Mouse (Mus musculus) limb, embryonic 12.5 days (tissue): ENCODE data around the gene Mef2c. TPM values are rescaled to one million over a fixed set of nuclear protein-coding genes. Genes with fewer than 3 reads are reported as not detected.

Experiments
- ATAC-seq: fragments of 200-750 bp; cut with Nextera tagmentation; 2 replicates; pipeline ENCODE4 v1.8.0; 2017; ENCODE audit warnings: low read depth, moderate TSS enrichment; ENCODE audit not compliant: insufficient number of reproducible peaks, insufficient read depth, low FRiP score, low TSS enrichment
- H3K27ac ChIP-seq: fragments of 300-500 bp; sonication (generic); 2 replicates; pipeline ENCODE4 v1.5.1; 2016; ENCODE audit warnings: mild to moderate bottlenecking, moderate library complexity
- H3K27me3 ChIP-seq: fragments of 300-500 bp; sonication (generic); 2 replicates; pipeline ENCODE4 v1.6.1; 2016; ENCODE audit warnings: mild to moderate bottlenecking, moderate library complexity
- H3K36me3 ChIP-seq: fragments of 300-500 bp; sonication (generic); 2 replicates; pipeline ENCODE4 v1.6.1; 2016; ENCODE audit warnings: mild to moderate bottlenecking, moderate library complexity
- H3K4me1 ChIP-seq: fragments of 300-500 bp; sonication (generic); replicated peaks from 2 replicates; pipeline ENCODE4 v1.6.1; 2016
- H3K4me2 ChIP-seq: fragments of 300-500 bp; sonication (generic); 2 replicates; pipeline ENCODE4 v1.6.1; 2016; ENCODE audit warnings: mild to moderate bottlenecking, moderate library complexity
- H3K4me3 ChIP-seq: fragments of 300-500 bp; sonication (generic); replicated peaks from 2 replicates; pipeline ENCODE4 v1.5.1; 2016; ENCODE audit warnings: mild to moderate bottlenecking
- H3K9ac ChIP-seq: fragments of 300-500 bp; sonication (generic); replicated peaks from 2 replicates; pipeline ENCODE4 v1.6.1; 2016; ENCODE audit warnings: mild to moderate bottlenecking, moderate library complexity
- H3K9me3 ChIP-seq: fragments of 300-500 bp; sonication (generic); 2 replicates; pipeline ENCODE4 v1.6.1; 2016; ENCODE audit warnings: mild to moderate bottlenecking, moderate library complexity
- WGBS: fragments of 180-500 bp; shearing (Covaris S2); methylation state at CpG from one replicate; pipeline ENCODE4 v1.1.7; 2016; 5-methylcytosine and 5-hydroxymethylcytosine counted together
- polyA plus RNA-seq: library from polyadenylated mRNA; unstranded; fragments of >200 nt; fragmentation: Nextera tagmentation; extraction: Ambion mirVana; gene quantifications from 2 replicates; pipeline ENCODE4 v1.2.1, GENCODE M21; 2016

Mef2c gene
- polyA plus RNA-seq, result 62.4 and 64.0 TPM in 2 replicates

DNA sequence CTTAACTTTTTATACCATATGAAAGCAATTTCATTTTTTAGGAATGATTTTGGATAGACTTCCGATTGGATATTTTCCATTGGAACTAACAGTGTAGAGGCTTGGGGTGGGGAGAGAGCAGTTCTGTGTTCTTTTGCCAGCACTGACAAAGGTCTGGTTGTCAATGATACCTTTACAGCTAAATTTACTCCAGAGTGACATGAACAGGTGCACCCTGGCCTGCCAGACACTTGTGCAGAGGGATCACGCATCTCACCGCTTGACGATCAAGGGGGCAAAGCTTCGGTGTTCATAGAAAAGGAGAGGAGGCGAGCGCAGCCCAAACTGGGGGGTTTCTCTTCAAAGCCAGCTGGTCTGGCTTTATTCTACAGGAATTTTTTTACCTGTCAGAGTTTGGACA is at the start of gene Mef2c:
Mef2c (plus strand) TSS at position 116 of the 400 bp plus-strand sequence.
- Histone ChIP-seq H3K27me3 (no peaks in the 10 kb centered on the region), H3K27ac (no peak within 1 kb of the TSS), H3K36me3 (no peaks in the 10 kb centered on the region), H3K9ac (no peak within 1 kb of the TSS), H3K4me3 (no peak within 1 kb of the TSS), H3K4me2 (no peak within 1 kb of the TSS), H3K4me1 (no peaks in the 10 kb centered on the region), H3K9me3 (no peaks in the 10 kb centered on the region)
- WGBS, result 83% methylated on average over 7 of the region's 7 CpGs
- ATAC-seq, result no peak

DNA sequence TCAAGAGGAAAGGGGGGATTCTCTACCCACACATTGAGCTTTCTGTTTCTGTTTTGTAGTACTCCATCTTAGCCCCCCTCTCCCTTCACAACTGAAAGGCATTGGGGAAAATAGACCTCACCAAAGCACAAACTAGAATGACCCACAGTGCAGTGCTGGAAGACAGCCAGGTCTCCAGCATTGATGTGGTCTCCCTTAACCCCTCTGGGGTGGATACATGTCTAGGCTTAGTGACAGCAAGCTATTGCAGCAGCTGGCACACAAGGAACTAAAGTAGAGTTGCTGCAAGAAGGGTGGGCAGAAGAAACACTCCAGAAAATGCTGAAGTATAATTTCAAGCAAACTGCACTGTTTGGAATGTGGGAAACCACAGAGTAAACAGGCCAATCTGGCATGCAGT is 45.1 kb upstream of the Mef2c start:
- Histone ChIP-seq H3K4me3 (no peak overlapping the region), H3K27ac (peak overlapping the region; percentile 62), H3K4me1 (peaks cover 14% of the 10 kb centered on the region; the same call in 1 of the 2 replicates), H3K27me3 (no peaks in the 10 kb centered on the region), H3K9me3 (no peaks in the 10 kb centered on the region), H3K9ac (no peak overlapping the region), H3K36me3 (no peaks in the 10 kb centered on the region), H3K4me2 (no peak overlapping the region)
- ATAC-seq, result no peak

DNA sequence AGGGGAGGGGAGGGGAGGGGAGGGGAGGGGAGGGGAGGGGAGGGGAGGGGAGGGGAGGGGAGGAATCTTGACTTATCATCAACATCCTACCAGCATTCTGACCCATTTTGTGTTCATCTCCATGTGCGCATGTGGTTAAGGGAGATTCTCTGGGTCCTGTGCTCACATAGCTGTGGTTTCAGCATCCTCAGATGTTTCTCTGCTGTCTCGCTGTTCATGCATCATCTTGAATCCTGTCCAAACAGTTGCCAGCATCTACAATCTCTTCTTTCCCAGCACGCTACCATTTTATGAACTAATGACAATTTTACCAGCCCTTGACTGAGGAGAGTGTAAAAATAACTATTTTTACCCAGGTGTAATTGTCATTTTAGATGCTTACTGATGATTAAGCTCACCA is 44.2 kb upstream of the Mef2c start:
- 93% methylated on average over 3 of the region's 3 CpGs for WGBS
- no peak overlapping the region for H3K27ac ChIP-seq
- ATAC-seq, result no peak
- no peaks in the 10 kb centered on the region for H3K9me3 ChIP-seq
- no peaks in the 10 kb centered on the region for H3K36me3 ChIP-seq
- H3K4me2 ChIP-seq, result no peak overlapping the region
- H3K27me3 ChIP-seq, result no peaks in the 10 kb centered on the region
- H3K4me1 ChIP-seq, result peaks cover 14% of the 10 kb centered on the region; the same call in 1 of the 2 replicates
- H3K9ac ChIP-seq, result no peak overlapping the region
- H3K4me3 ChIP-seq, result no peak overlapping the region

DNA sequence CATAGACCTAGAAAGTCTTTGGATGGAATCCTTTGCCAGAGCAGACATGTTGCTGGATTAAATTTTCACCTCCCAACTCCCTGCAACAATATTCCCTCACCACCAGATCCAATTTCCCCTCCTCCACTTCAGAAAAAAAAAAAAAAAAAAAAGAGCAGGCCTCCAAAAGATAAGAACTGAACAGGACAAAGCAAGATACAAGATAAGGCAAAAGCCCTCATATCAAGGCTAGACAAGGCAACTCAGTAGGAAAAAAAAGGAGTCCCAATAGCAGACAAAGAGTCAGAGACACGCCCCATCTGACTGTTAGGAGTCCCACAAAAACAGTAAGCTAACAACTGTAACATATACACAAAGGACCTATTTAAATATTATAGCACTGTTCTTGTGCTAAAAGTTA is 43.2 kb upstream of the Mef2c start:
- H3K36me3 ChIP-seq, result no peaks in the 10 kb centered on the region
- no peaks in the 10 kb centered on the region for H3K27me3 ChIP-seq
- 83% methylated on average over 1 of the region's 1 CpGs for WGBS
- no peaks in the 10 kb centered on the region for H3K9me3 ChIP-seq
- H3K4me3 ChIP-seq, result no peak overlapping the region
- no peak overlapping the region for H3K27ac ChIP-seq
- H3K4me2 ChIP-seq, result no peak overlapping the region
- H3K4me1 ChIP-seq, result peaks cover 14% of the 10 kb centered on the region; the same call in 1 of the 2 replicates
- no peak for ATAC-seq
- no peak overlapping the region for H3K9ac ChIP-seq

- ATAC-seq, result peak; percentile 76
- H3K9ac ChIP-seq, result no peak overlapping the region
- H3K4me1 ChIP-seq, result peaks cover 18% of the 10 kb centered on the region; the same call in 1 of the 2 replicates
- no peaks in the 10 kb centered on the region for H3K36me3 ChIP-seq
- no peaks in the 10 kb centered on the region for H3K27me3 ChIP-seq
- no peak overlapping the region for H3K4me3 ChIP-seq
- H3K4me2 ChIP-seq, result no peak overlapping the region
- 54% methylated on average over 2 of the region's 2 CpGs for WGBS
- peak overlapping the region; percentile 75 for H3K27ac ChIP-seq
- H3K9me3 ChIP-seq, result no peaks in the 10 kb centered on the region
These were observed 42.3 kb upstream of the Mef2c start for GRCm38 (mm10) chr13:83461556-83461955.

DNA sequence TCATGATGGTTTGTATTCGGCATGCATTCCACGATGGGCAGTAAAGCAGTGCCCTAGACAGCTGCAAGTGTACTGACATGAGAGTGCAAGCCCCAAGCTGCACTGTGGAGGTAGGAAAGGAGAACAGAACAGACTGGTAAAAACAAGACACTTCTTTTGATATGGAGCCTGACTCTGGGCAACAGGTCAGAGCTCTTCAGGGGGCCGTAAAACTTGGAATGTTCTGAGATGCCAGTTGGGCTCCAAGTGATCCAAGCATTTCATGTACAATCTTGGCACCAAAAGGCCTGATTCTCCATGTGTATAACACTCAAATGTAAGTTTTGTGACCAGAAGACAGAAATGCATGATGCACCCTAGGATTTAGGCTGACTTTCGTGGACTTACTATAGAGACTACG is 37.1 kb upstream of the Mef2c start:
- Histone ChIP-seq H3K27me3 (no peaks in the 10 kb centered on the region), H3K9ac (no peak overlapping the region), H3K9me3 (no peaks in the 10 kb centered on the region), H3K4me2 (no peak overlapping the region), H3K4me3 (no peak overlapping the region), H3K36me3 (no peaks in the 10 kb centered on the region), H3K27ac (no peak overlapping the region), H3K4me1 (peaks cover 4% of the 10 kb centered on the region; the same call in 1 of the 2 replicates)
- WGBS, result 84% methylated on average over 5 of the region's 5 CpGs
- no peak for ATAC-seq

GRCm38 (mm10) chr13:83468794-83469193 is 35.0 kb upstream of the Mef2c start:
- Histone ChIP-seq H3K9ac (no peak overlapping the region), H3K4me1 (peaks cover 4% of the 10 kb centered on the region; the same call in 1 of the 2 replicates), H3K27ac (no peak overlapping the region), H3K4me2 (no peak overlapping the region), H3K9me3 (no peaks in the 10 kb centered on the region), H3K36me3 (no peaks in the 10 kb centered on the region), H3K27me3 (no peaks in the 10 kb centered on the region), H3K4me3 (no peak overlapping the region)
- ATAC-seq, result no peak
- 79% methylated on average over 3 of the region's 3 CpGs for WGBS

DNA sequence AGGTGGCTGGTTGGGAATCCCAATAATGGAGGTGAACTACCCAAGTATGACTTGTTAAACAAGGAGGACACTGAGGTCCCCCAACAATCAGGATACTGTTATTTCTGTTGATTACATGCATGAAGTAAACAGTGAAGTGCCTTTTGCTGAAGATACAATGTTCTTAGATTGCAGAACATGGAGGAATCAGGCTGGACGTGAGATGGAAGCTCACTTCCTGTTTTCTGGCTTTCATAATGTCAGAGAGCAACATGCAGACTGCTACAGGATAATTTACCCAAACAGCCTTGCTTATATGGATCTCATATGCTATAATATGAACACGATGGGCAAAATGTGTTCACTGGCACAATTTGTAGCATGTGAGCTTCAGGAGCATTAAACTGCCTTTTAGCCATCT is 30.1 kb upstream of the Mef2c start:
- H3K27me3 ChIP-seq, result no peaks in the 10 kb centered on the region
- H3K4me1 ChIP-seq, result no peaks in the 10 kb centered on the region
- H3K4me2 ChIP-seq, result no peak overlapping the region
- ATAC-seq, result no peak
- no peak overlapping the region for H3K27ac ChIP-seq
- WGBS, result 86% methylated on average over 2 of the region's 2 CpGs
- no peaks in the 10 kb centered on the region for H3K36me3 ChIP-seq
- H3K9ac ChIP-seq, result no peak overlapping the region
- H3K4me3 ChIP-seq, result no peak overlapping the region
- no peaks in the 10 kb centered on the region for H3K9me3 ChIP-seq

DNA sequence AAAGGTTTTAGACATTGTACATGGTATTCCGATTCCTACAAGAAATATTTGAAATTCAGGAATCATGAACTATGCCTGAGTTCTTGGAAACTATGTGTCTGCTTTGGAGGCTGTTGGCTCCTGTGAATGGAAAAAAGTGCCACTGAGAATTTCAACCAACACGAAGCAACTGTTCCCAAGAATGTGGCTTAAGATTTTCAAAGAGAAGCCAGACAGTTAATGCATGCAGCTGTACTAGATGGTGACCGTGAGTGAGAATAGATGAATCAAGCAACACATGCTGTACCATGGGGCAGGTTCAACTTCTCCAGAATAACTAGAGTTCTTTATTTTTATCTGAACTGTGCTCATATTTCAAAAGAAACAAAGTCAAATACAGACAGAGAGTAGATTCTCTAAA is 23.4 kb upstream of the Mef2c start:
- H3K9me3 ChIP-seq, result no peaks in the 10 kb centered on the region
- H3K9ac ChIP-seq, result no peak overlapping the region
- H3K36me3 ChIP-seq, result no peaks in the 10 kb centered on the region
- WGBS, result 77% methylated on average over 3 of the region's 3 CpGs
- no peaks in the 10 kb centered on the region for H3K27me3 ChIP-seq
- H3K4me2 ChIP-seq, result no peak overlapping the region
- no peaks in the 10 kb centered on the region for H3K4me1 ChIP-seq
- H3K4me3 ChIP-seq, result no peak overlapping the region
- H3K27ac ChIP-seq, result no peak overlapping the region
- no peak for ATAC-seq

DNA sequence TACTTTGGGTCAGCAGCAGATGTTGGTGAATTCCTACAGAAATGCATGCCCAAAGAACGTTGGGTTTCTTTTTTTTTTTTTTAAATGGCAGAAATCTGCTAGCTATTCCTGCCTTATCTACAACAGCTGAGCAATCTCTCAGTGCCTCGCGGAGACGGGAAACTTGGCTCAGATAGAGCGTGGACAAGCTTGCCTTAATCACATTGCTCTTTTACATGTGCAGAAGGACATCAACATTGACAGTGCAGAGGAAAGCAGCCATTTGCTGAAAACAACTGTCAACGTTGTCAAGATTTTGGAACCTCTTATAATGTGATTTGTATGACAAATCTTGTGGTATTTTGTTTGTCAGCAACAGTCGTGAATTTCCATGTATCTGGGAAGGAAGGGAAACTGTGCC is 22.5 kb upstream of the Mef2c start:
- Histone ChIP-seq H3K4me1 (no peaks in the 10 kb centered on the region), H3K4me2 (no peak overlapping the region), H3K27me3 (no peaks in the 10 kb centered on the region), H3K9ac (no peak overlapping the region), H3K36me3 (no peaks in the 10 kb centered on the region), H3K4me3 (no peak overlapping the region), H3K9me3 (no peaks in the 10 kb centered on the region), H3K27ac (no peak overlapping the region)
- 81% methylated on average over 7 of the region's 7 CpGs for WGBS
- no peak for ATAC-seq

DNA sequence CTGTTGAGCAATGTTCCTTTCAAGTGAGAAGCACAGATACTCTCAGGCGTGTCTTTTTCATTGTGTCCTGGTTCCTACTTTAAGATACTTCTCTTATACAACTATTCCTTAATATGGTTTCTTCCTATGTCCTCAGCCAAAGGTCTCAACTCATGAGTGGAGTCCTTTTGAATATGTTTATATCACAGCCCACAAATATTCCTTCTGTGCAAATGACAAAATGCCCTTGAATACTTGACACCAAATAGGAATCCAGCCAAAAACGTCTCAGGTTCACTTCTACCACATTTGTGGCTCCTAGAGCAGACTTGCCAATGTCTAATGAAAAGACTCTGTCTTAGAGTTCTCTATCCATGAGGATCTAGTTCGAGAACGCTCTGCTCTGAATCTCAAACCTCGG is 21.7 kb upstream of the Mef2c start:
- H3K4me1 ChIP-seq, result no peaks in the 10 kb centered on the region
- H3K27ac ChIP-seq, result no peak overlapping the region
- H3K9ac ChIP-seq, result no peak overlapping the region
- no peak overlapping the region for H3K4me2 ChIP-seq
- no peak for ATAC-seq
- no peaks in the 10 kb centered on the region for H3K36me3 ChIP-seq
- no peaks in the 10 kb centered on the region for H3K9me3 ChIP-seq
- H3K27me3 ChIP-seq, result no peaks in the 10 kb centered on the region
- WGBS, result 80% methylated on average over 5 of the region's 5 CpGs
- H3K4me3 ChIP-seq, result no peak overlapping the region

DNA sequence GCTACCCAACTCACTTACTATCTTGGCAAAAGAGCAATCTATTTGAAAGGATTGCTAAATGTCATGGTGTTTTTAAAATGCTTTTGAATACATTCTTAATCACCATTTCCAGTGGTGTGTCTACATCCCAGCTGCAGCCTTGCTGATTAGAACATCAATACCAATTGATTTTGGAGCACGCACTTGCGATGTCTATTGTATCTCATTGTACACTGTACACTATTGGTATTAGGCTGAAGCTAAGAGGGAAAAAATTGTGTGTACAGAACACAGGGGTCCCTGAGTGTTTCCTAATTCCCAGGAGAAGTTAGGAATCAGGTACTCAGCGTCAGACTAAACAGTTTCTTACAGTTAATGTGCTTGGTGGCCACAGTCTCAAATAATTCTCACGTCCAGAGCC is 19.6 kb upstream of the Mef2c start:
- Histone ChIP-seq H3K4me1 (no peaks in the 10 kb centered on the region), H3K4me2 (no peak overlapping the region), H3K4me3 (no peak overlapping the region), H3K27ac (no peak overlapping the region), H3K9ac (no peak overlapping the region), H3K27me3 (no peaks in the 10 kb centered on the region), H3K9me3 (no peaks in the 10 kb centered on the region), H3K36me3 (no peaks in the 10 kb centered on the region)
- no peak for ATAC-seq
- WGBS, result 87% methylated on average over 4 of the region's 4 CpGs
